Mouse (Mus musculus) hematopoietic stem cell, adult 5-6 weeks (primary cell): Measurements from ENCODE around the gene Ccdc87. TPM values are rescaled to one million over a fixed set of nuclear protein-coding genes. Genes with fewer than 3 reads are reported as not detected.
"Not testable (repeated sequence)": the region's sequence is repeated elsewhere in the genome, so short reads cannot be mapped to it uniquely, and the experiment has no call there.

Source experiments
- ATAC-seq, 2 experiments: fragments of 125-278 bp in 1 of 2; replicated peaks in 1 of 2; 2 replicates each; pipeline ENCODE4 v1.8.0; 2016 to 2017; ENCODE audit warnings: inconsistent platforms in 2 of 2, mild to moderate bottlenecking in 2 of 2, moderate number of reproducible peaks in 2 of 2, low read depth in 1 of 2, moderate TSS enrichment in 1 of 2; ENCODE audit not compliant: low FRiP score in 2 of 2, poor library complexity in 2 of 2, severe bottlenecking in 2 of 2, insufficient read depth in 1 of 2, low TSS enrichment in 1 of 2
- total RNA-seq: library from RNA; stranded (forward); fragments of 172-1452, 232-1000 nt; gene quantifications from 2 replicates; pipeline ENCODE4 v1.2.3, GENCODE M21; 2017

The Ccdc87 gene
- total RNA-seq, 1 experiment from 2014 or later: not detected

GRCm38 (mm10) chr19:4874613-4875012 lies 35.4 kb downstream of the Ccdc87 start:
- ATAC-seq: not testable (repeated sequence)

GRCm38 (mm10) chr19:4876241-4876640 lies 37.1 kb downstream of the Ccdc87 start:
- no peak for ATAC-seq

- no peak for ATAC-seq
Observed at GRCm38 (mm10) chr19:4876755-4877154, 37.6 kb downstream of the Ccdc87 start.

GRCm38 (mm10) chr19:4877785-4878184 lies 38.6 kb downstream of the Ccdc87 start, which contains the start of gene Actn3:
Actn3 (minus strand) TSS chr19:4877909.
- no peak for ATAC-seq

GRCm38 (mm10) chr19:4878405-4879323 lies 39.5 kb downstream of the Ccdc87 start, which contains the start of gene Zdhhc24:
Zdhhc24 (plus strand) TSS chr19:4878668.
- ATAC-seq: peak; percentile 99

GRCm38 (mm10) chr19:4879324-4879703 lies 40.1 kb downstream of the Ccdc87 start:
- no peak for ATAC-seq

GRCm38 (mm10) chr19:4883961-4884360 lies 44.8 kb downstream of the Ccdc87 start:
- no peak for ATAC-seq

GRCm38 (mm10) chr19:4889791-4890190 lies 50.6 kb downstream of the Ccdc87 start:
- no peak for ATAC-seq

GRCm38 (mm10) chr19:4891798-4892197 lies 52.6 kb downstream of the Ccdc87 start:
- ATAC-seq: peak in 1 of 2 experiments; percentile 27; a peak in 1 of 4 replicates

Other genes starting within 250 kb of the Ccdc87 start
- gene Lrfn4, start 223.7 kb upstream of the Ccdc87 start, total RNA-seq: 4.3 and 4.8 TPM in 2 replicates
- 17.1 and 24.6 TPM in 2 replicates for gene Rce1, start 213.7 kb upstream of the Ccdc87 start, total RNA-seq
- 0.56 and 6.6 TPM in 2 replicates for gene Gm960, start 140.7 kb upstream of the Ccdc87 start, total RNA-seq
- 0.20 and 1.1 TPM in 2 replicates for gene Sptbn2, start 128.2 kb upstream of the Ccdc87 start, total RNA-seq
- 28.8 and 29.5 TPM in 2 replicates for gene Rbm4b, start 82.9 kb upstream of the Ccdc87 start, total RNA-seq
- gene Rbm4, start 45.5 kb upstream of the Ccdc87 start, total RNA-seq: 75.7 and 127 TPM in 2 replicates
- 41.8 and 81.7 TPM in 2 replicates for gene Gm21992, start 27.8 kb upstream of the Ccdc87 start, total RNA-seq
- gene Rbm14, start 27.7 kb upstream of the Ccdc87 start, total RNA-seq: 16.8 and 17.4 TPM in 2 replicates
- 24.1 and 24.7 TPM in 2 replicates for gene Ccs, start within 50 bp of the Ccdc87 start, total RNA-seq
- gene Ctsf, start 15.8 kb downstream of the Ccdc87 start, total RNA-seq: 18.9 and 29.8 TPM in 2 replicates
- gene Actn3, start 38.5 kb downstream of the Ccdc87 start, total RNA-seq: 0.06 and 0.20 TPM in 2 replicates
- 13.1 and 17.4 TPM in 2 replicates for gene Zdhhc24, start 39.3 kb downstream of the Ccdc87 start, total RNA-seq
- 2.3 and 3.2 TPM in 2 replicates for gene Bbs1, start 67.3 kb downstream of the Ccdc87 start, total RNA-seq
- 37.6 and 41.1 TPM in 2 replicates for gene Dpp3, start 88.9 kb downstream of the Ccdc87 start, total RNA-seq
- 0.10 TPM in 1 of 2 replicates, not detected in the other for gene Peli3, start 103.8 kb downstream of the Ccdc87 start, total RNA-seq
- gene Mrpl11, start 122.8 kb downstream of the Ccdc87 start, total RNA-seq: 50.0 and 71.5 TPM in 2 replicates
- not detected in 2 replicates for gene Npas4, start 150.9 kb downstream of the Ccdc87 start, total RNA-seq
- 2.3 and 5.3 TPM in 2 replicates for gene Slc29a2, start 184.5 kb downstream of the Ccdc87 start, total RNA-seq
- gene B4gat1, start 199.5 kb downstream of the Ccdc87 start, total RNA-seq: not detected in 2 replicates
- gene AC124502.3, start 199.5 kb downstream of the Ccdc87 start, total RNA-seq: 7.3 and 8.4 TPM in 2 replicates
- gene Brms1, start 202.0 kb downstream of the Ccdc87 start, total RNA-seq: 23.3 and 29.5 TPM in 2 replicates
- gene Rin1, start 211.1 kb downstream of the Ccdc87 start, total RNA-seq: 0.69 TPM in 1 of 2 replicates, not detected in the other
- 0.31 and 0.74 TPM in 2 replicates for gene Cd248, start 228.7 kb downstream of the Ccdc87 start, total RNA-seq
- not detected in 2 replicates for gene Tmem151a, start 246.2 kb downstream of the Ccdc87 start, total RNA-seq
- 8.2 and 12.9 TPM in 2 replicates for gene Yif1a, start 249.2 kb downstream of the Ccdc87 start, total RNA-seq